Comparison of ENCODE assay signal across 10 mouse cellular contexts in the genomic region with DNA sequence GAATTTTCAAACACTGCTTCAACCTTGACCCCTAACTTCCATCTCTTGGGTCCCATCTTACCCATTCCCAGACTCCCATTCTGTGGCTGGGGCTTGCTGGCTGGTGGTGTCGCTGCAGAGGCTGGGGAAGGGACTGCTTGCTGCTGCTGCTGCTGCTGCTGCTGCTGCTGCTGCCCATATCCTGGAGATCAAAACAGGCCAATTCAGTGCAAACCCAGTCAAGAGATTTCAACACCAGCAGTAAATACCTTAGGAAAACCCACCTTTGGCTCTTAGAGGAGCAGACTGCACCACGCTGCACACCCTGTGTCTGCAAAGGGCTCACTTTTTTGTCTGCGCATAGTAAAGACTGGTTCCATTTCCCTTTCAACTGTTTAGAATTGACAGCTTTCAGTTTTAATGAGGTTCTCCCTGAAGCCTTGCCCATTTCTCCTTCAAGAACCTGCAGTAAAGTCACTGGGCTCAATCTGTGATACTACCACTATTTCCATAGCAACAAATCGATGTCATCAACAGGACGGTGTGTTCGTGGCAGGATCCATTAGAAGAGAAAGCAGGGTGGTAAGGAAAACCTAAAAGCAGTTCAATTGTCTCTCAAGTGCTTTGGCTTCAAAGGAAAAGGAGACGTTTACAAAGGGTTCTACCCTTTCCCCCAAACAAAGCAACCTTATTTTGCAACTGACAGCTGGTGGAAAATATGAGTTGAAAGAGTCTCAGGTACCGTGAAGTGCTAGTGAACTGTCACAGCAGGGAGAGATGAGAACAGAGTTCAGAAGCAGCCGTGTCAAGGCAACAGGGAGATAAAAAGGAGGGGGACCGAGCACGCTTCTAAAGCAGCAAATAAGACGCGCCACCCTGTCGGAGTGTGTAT. TPM values are rescaled to one million over a fixed set of nuclear protein-coding genes. Genes with fewer than 3 reads are reported as not detected.
A peak's percentile ranks its signal among the peaks of the same experiment; 100 is the strongest.
DNase-seq lines count a peak whose midpoint lies in the region; ATAC-seq lines count a peak whose summit lies in the region.
"Had no signal": no experiment of that assay in that cellular context is flagged by ENCODE, and none has a peak within 500 bp of the region (broad histone marks: within the 10 kb centered on the region; RNA-seq: fewer than 3 reads in every experiment).

No protein-coding gene starts in this region.

- peaks cover 42% of the 10 kb centered on the region for H3K36me3 ChIP-seq in heart, embryonic 10.5 days
- H3K36me3 ChIP-seq in heart, embryonic 12.5 days, result peaks cover 45% of the 10 kb centered on the region
- H3K36me3 ChIP-seq in midbrain, embryonic 12.5 days, result peaks cover 26% of the 10 kb centered on the region
- peaks cover 6% of the 10 kb centered on the region; the same call in 1 of the 2 replicates for H3K36me3 ChIP-seq in midbrain, embryonic 11.5 days (ENCODE audit: control insufficient read depth, insufficient read depth, low read length)
- peaks cover 25% of the 10 kb centered on the region for H3K36me3 ChIP-seq in liver, embryonic 16.5 days (ENCODE audit: control insufficient read depth, insufficient read depth)

- DNase-seq in heart, embryonic 10.5 days (ENCODE audit: low spot score), result no peak
- DNase-seq in midbrain, embryonic 11.5 days (ENCODE audit: low spot score, missing footprints), result no peak
- DNase-seq in thymus, postnatal 36 days, result peak; percentile 45 to 73
- DNase-seq in kidney, adult 11 months, result no peak
- DNase-seq in yolk sac, embryonic 10.5 days (ENCODE audit: low spot score), result no peak
- DNase-seq: kidney, postnatal 36 days had no signal

- H3K27ac ChIP-seq in heart, embryonic 10.5 days, result peak overlapping the region; percentile 42; the same call in 1 of the 2 replicates
- H3K27ac ChIP-seq in heart, embryonic 12.5 days (ENCODE audit: poor library complexity, severe bottlenecking), result no peak overlapping the region
- H3K27ac ChIP-seq in midbrain, embryonic 12.5 days (replicated peaks), result 0 out of 2 replicates have a peak overlapping the region, but pooled peaks have one; percentile 35
- no peak overlapping the region for H3K27ac ChIP-seq in midbrain, embryonic 11.5 days (ENCODE audit: low read depth, low read length)
- no peak overlapping the region for H3K27ac ChIP-seq in liver, embryonic 16.5 days (ENCODE audit: low read length)

- no peak overlapping the region for H3K4me2 ChIP-seq in heart, embryonic 12.5 days
- no peak overlapping the region for H3K4me2 ChIP-seq in midbrain, embryonic 12.5 days (replicated peaks)
- no peak overlapping the region for H3K4me2 ChIP-seq in midbrain, embryonic 11.5 days
- H3K4me2 ChIP-seq in liver, embryonic 16.5 days (ENCODE audit: low read depth, low read length), result 0 out of 2 replicates have a peak overlapping the region, but pooled peaks have one; percentile 2

- 0 out of 2 replicates have a peak, but pooled peaks cover 5% of the 10 kb centered on the region for H3K4me1 ChIP-seq in heart, embryonic 10.5 days
- H3K4me1 ChIP-seq in heart, embryonic 12.5 days (replicated peaks), result peaks cover 18% of the 10 kb centered on the region
- H3K4me1 ChIP-seq in midbrain, embryonic 12.5 days, result 0 out of 2 replicates have a peak, but pooled peaks cover 3% of the 10 kb centered on the region
- H3K4me1 ChIP-seq in midbrain, embryonic 11.5 days (ENCODE audit: control insufficient read depth, insufficient read depth, low read length), result peaks cover 2% of the 10 kb centered on the region; the same call in 1 of the 2 replicates
- H3K4me1 ChIP-seq in liver, embryonic 16.5 days (ENCODE audit: control insufficient read depth, low read depth, low read length), result peaks cover 8% of the 10 kb centered on the region

- H3K9ac ChIP-seq in heart, embryonic 12.5 days, result no peak overlapping the region
- no peak overlapping the region for H3K9ac ChIP-seq in midbrain, embryonic 12.5 days (replicated peaks)
- H3K9ac ChIP-seq in midbrain, embryonic 11.5 days (ENCODE audit: low read length), result no peak overlapping the region
- H3K9ac ChIP-seq in liver, embryonic 16.5 days (ENCODE audit: low read depth, low read length), result no peak overlapping the region

- H3K4me3 ChIP-seq in heart, embryonic 10.5 days, result no peak overlapping the region
- no peak overlapping the region for H3K4me3 ChIP-seq in heart, embryonic 12.5 days
- H3K4me3 ChIP-seq in midbrain, embryonic 12.5 days, result no peak overlapping the region
- H3K4me3 ChIP-seq in midbrain, embryonic 11.5 days (ENCODE audit: low read depth, low read length), result no peak overlapping the region
- no peak overlapping the region for H3K4me3 ChIP-seq in liver, embryonic 16.5 days (ENCODE audit: low read depth, low read length)
- H3K4me3 ChIP-seq: megakaryocyte, embryonic 14.5 days had no signal

- WGBS in heart, embryonic 10.5 days, result 75% methylated on average over 14 of the region's 14 CpGs
- WGBS in heart, embryonic 12.5 days, result 73% methylated on average over 14 of the region's 14 CpGs
- 65% methylated on average over 14 of the region's 14 CpGs for WGBS in midbrain, embryonic 12.5 days
- 71% methylated on average over 14 of the region's 14 CpGs for WGBS in midbrain, embryonic 11.5 days
- WGBS in liver, embryonic 16.5 days (ENCODE audit: insufficient replicate concordance), result 67% methylated on average over 14 of the region's 14 CpGs

- H3K27me3 ChIP-seq in heart, embryonic 10.5 days (ENCODE audit: insufficient read depth, poor library complexity, severe bottlenecking), result no peaks in the 10 kb centered on the region
- no peaks in the 10 kb centered on the region for H3K27me3 ChIP-seq in heart, embryonic 12.5 days (replicated peaks)
- no peaks in the 10 kb centered on the region for H3K27me3 ChIP-seq in midbrain, embryonic 12.5 days
- no peaks in the 10 kb centered on the region for H3K27me3 ChIP-seq in midbrain, embryonic 11.5 days (ENCODE audit: control insufficient read depth, insufficient read depth, low read length)
- H3K27me3 ChIP-seq in liver, embryonic 16.5 days (ENCODE audit: control insufficient read depth, insufficient read depth, low read depth, low read length), result no peaks in the 10 kb centered on the region
- H3K27me3 ChIP-seq: megakaryocyte, embryonic 14.5 days had no signal

- H3K9me3 ChIP-seq in heart, embryonic 10.5 days, result no peaks in the 10 kb centered on the region
- no peaks in the 10 kb centered on the region for H3K9me3 ChIP-seq in heart, embryonic 12.5 days (replicated peaks)
- H3K9me3 ChIP-seq in midbrain, embryonic 12.5 days, result no peaks in the 10 kb centered on the region
- no peaks in the 10 kb centered on the region for H3K9me3 ChIP-seq in midbrain, embryonic 11.5 days (ENCODE audit: control insufficient read depth, low read length)
- H3K9me3 ChIP-seq in liver, embryonic 16.5 days (replicated peaks; ENCODE audit: control insufficient read depth, low read length), result no peaks in the 10 kb centered on the region
- H3K9me3 ChIP-seq: megakaryocyte, embryonic 14.5 days had no signal

- ATAC-seq in heart, embryonic 12.5 days (ENCODE audit: insufficient number of reproducible peaks, low FRiP score), result no peak
- no peak for ATAC-seq in midbrain, embryonic 12.5 days (ENCODE audit: low FRiP score, low read depth)
- no peak for ATAC-seq in midbrain, embryonic 11.5 days (ENCODE audit: low FRiP score)
- no peak for ATAC-seq in liver, embryonic 16.5 days (ENCODE audit: low read depth)

RNA-seq across cellular contexts. Expression of a gene that starts 29.5 kb away (rescaled TPM):
- 127 and 143 TPM in 2 replicates for polyA plus RNA-seq in heart, embryonic 10.5 days (2016; fragmentation: Nextera tagmentation; extraction: Ambion mirVana)
- 120 and 122 TPM in 2 replicates for polyA plus RNA-seq in heart, embryonic 12.5 days (2016; fragmentation: Nextera tagmentation; extraction: Ambion mirVana)
- 107 and 110 TPM in 2 replicates for polyA plus RNA-seq in midbrain, embryonic 12.5 days (2016; fragmentation: Nextera tagmentation; extraction: Ambion mirVana)
- polyA plus RNA-seq in midbrain, embryonic 11.5 days (2014; fragmentation: Nextera tagmentation; extraction: Ambion mirVana), result 124 and 126 TPM in 2 replicates
- polyA plus RNA-seq in liver, embryonic 16.5 days (2015; fragmentation: Nextera tagmentation; extraction: Ambion mirVana), result 78.6 and 82.2 TPM in 2 replicates

RNA-seq across cellular contexts. Expression of a gene that starts 29.6 kb away (rescaled TPM):
- 13.6 and 15.3 TPM in 2 replicates for polyA plus RNA-seq in heart, embryonic 10.5 days (2016; fragmentation: Nextera tagmentation; extraction: Ambion mirVana)
- 12.8 and 14.6 TPM in 2 replicates for polyA plus RNA-seq in heart, embryonic 12.5 days (2016; fragmentation: Nextera tagmentation; extraction: Ambion mirVana)
- polyA plus RNA-seq in midbrain, embryonic 12.5 days (2016; fragmentation: Nextera tagmentation; extraction: Ambion mirVana), result 16.3 and 16.6 TPM in 2 replicates
- 11.6 and 13.1 TPM in 2 replicates for polyA plus RNA-seq in midbrain, embryonic 11.5 days (2014; fragmentation: Nextera tagmentation; extraction: Ambion mirVana)
- polyA plus RNA-seq in liver, embryonic 16.5 days (2015; fragmentation: Nextera tagmentation; extraction: Ambion mirVana), result 4.0 and 4.6 TPM in 2 replicates

Comparison
In these comparisons a context has a peak if more than half of its experiments do, and no peak if none do; other contexts are left out.
1. H3K27ac ChIP-seq: peak in heart, embryonic 10.5 days (single experiment) and midbrain, embryonic 12.5 days (single experiment); none in heart, embryonic 12.5 days (single experiment), midbrain, embryonic 11.5 days (single experiment) and liver, embryonic 16.5 days (single experiment).
2. DNase-seq: peak in thymus, postnatal 36 days (2 of 2); none in heart, embryonic 10.5 days (single experiment), midbrain, embryonic 11.5 days (single experiment), kidney, adult 11 months (single experiment) and yolk sac, embryonic 10.5 days (single experiment).